Mouse (Mus musculus): ENCODE measurements around the gene Rbbp9.
"Not testable (repeated sequence)": the region's sequence is repeated elsewhere in the genome, so short reads cannot be mapped to it uniquely, and the experiment has no call there.

The Rbbp9 gene

DNA sequence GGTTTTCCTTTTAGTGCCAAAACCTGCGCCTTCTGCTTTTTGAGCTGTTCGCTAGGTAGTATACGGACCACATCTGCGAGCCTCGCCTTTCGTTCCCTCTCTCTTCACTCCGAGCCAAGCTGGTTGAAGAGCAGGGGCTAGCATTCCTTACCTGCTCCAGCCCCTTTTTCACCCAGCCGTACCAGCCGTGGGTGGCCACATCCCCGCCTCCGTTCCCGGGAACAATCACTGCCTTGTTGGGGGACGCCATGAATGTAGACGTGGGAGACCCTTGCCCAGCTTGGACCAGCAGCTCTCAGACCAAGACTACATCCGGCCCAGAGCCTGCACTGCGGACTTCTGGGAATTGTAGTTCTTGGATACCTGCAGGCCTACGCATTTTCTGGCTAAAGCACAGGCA, at the start of gene Rbbp9:
Gene Rbbp9, minus strand, starts transcription at position 341 of the 400 bp plus-strand sequence.
- CTCF ChIA-PET: no interaction called here

- CTCF ChIA-PET: interaction anchor here (0.6 kb wide), 1 partner anchor 148 kb away, joined by 3 read pairs; no protein-coding TSS in a partner anchor
Measured at GRCm38 (mm10) chr2:144599831-144600687, 49.4 kb upstream of the Rbbp9 start, which contains the start of gene Dtd1. Dtd1 (plus strand) TSS chr2:144599897.

DNA sequence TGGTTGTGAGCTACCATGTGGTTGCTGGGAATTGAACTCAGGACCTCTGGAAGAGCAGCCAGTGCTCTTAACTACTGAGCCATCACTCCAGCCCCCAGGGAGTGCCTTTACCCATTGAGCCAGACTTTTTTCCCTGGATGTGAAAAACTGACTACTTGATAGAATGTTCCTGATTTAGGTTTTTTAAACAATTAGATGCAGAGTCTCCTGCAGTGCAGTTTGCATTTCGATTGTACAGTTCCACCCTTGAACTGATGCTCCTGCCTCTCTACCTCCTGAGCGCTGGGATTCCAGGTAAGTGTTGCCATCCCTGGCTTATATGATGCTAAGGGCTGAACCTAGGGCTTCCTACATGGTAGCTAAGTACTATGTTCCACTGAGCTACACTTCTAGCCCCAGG, 47.3 kb upstream of the Rbbp9 start:
- CTCF ChIA-PET: no interaction called here

DNA sequence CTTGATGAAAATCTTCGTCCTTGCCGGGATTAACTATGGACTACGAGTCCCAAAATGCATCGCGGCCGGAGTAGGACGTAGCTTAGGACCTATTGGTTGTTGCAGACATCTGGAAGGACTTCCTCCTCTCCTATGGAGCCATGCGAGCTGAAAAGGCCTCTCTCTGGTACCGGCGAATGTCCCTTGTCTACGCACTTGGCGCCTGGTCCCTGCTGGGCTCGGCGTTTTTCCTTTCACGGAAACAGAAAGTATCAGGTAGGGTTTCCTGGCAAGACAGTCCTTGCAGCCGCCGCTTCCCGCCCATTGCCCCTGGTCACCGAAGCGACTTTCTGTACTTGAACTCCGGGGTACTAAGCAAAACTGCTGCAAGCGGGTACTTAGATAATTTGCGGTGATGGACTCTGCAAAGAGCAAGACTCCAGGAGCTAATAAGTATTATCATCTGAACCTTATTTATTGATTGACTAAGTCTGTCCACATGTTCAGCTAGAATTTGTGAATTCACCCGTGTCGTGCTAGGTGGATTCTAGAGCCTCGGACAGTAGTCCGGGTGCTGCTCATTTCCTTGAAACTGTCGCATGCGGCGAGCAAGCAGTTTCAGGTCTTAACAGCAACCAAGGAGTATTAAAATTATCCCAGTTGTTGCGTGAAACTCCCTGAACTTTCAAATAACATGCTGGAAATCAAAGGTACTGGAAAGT, 43.4 kb upstream of the Rbbp9 start, which contains the start of gene Smim26:
Gene Smim26, plus strand, starts transcription at position 104 of the 701 bp plus-strand sequence.
- CTCF ChIA-PET: no interaction called here

DNA sequence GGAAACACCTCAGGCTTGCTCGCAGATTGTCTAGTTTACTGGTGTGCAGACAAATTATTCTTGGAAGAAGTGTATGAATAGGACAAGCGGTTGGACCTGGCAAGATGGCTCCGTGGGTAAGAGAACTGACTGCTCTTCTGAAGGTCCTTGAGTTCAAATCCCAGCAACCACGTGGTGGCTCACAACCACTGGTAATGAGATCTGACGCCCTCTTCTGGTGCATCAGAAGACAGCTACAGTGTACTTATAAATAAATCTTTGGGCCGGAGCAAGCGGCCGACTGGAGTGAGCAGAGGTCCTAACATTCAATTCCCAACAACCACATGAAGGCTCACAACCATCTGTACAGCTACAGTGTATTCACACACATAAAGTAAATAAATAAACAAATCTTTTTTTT, 42.4 kb upstream of the Rbbp9 start:
- CTCF ChIA-PET: not testable (repeated sequence)

GRCm38 (mm10) chr2:144588723-144589122, 38.1 kb upstream of the Rbbp9 start:
- CTCF ChIA-PET: no interaction called here

- CTCF ChIA-PET: interaction anchor here (0.5 kb wide), 1 partner anchor 22 kb away, joined by 4 read pairs; no protein-coding TSS in a partner anchor
Measured at GRCm38 (mm10) chr2:144555820-144556552, 5.3 kb upstream of the Rbbp9 start, which contains the start of gene Sec23b. Sec23b (plus strand) TSS chr2:144556229.

GRCm38 (mm10) chr2:144555286-144555819, 4.7 kb upstream of the Rbbp9 start:
- CTCF ChIA-PET: no interaction called here

DNA sequence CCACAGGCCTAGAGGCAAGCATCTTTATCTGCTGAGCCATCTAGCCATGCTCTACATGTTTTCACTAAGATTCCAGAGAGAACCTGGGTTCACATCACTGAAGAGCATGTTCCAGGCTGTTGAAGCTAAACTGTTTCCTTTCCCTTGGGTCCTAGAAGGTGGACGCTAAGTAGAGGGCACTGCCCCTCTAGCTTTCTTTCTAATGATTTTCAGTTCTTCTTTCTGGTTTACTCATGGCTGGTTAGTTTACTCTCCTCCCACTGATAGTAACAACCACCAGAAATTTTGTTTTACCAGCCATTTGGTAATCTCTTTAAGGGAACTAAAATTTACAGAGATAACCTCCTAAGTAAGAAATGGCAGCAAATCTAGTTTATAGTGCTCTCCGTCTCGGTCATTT, 3.2 kb upstream of the Rbbp9 start:
- CTCF ChIA-PET: no interaction called here

- CTCF ChIA-PET: no interaction called here
Measured at GRCm38 (mm10) chr2:144547559-144547958, 3.1 kb downstream of the Rbbp9 start.

DNA sequence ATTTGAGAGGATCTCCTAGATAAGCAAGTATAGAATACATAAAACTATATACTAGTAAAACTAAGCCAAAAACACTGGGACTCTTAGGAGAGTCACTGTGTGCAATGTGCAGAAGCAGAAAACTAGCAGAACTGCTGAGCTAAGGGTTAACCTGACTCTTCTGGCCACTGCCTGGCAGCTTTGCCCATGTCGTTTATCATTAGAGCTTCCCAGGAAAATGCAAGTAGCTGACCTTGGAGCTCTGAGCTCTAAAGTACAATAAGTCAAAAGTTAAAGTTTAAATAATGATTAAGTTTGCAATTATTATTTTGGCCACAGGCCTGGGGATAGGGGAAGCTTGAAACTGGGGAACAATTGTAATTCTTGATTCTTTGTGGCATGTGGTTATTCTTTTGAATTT, 5.2 kb downstream of the Rbbp9 start:
- CTCF ChIA-PET: no interaction called here

- CTCF ChIA-PET: no interaction called here
Measured at GRCm38 (mm10) chr2:144545061-144545460, 5.6 kb downstream of the Rbbp9 start.

GRCm38 (mm10) chr2:144544630-144545029, 6.0 kb downstream of the Rbbp9 start:
- CTCF ChIA-PET: no interaction called here

DNA sequence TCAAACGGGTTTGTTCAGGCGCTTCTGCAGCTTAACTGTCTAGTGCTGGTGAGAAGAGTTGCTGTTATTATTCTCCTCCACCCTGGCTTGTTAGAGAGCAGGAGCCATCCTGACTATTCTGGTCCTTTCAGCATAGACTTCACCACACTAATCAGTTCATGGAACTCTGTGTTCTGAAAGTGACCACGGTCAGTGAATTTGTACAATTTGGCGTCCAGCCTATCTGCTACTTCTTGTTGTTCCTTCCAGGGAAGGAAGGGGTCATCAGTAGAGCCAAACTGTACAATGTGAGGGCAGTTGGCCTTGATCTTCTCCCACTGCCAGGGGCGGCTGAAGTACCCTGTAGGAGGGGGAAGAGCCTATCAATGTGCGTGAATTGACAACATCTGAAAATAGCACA, 7.0 kb downstream of the Rbbp9 start:
- CTCF ChIA-PET: no interaction called here

DNA sequence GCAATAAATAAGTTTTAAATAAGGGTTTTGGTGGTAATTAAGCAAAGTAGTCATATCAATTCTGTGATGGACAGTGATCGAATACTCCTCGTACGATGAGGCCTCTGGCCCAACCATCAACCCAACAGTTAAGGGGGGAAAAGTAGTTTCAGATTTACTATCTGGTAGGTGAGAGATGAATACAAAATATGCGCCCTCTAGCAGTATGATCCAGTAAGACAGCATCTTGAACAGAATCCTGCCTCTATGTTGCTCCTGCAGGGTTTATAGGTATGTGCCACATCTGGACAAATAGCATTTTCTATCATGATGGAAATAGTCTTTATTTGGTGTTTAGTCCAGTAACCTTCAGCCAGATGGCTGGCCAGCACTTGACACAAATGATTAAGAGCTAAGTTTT, 9.4 kb downstream of the Rbbp9 start:
- CTCF ChIA-PET: no interaction called here

- CTCF ChIA-PET: no interaction called here
Measured at GRCm38 (mm10) chr2:144537123-144537522, 13.5 kb downstream of the Rbbp9 start.

GRCm38 (mm10) chr2:144527821-144528174, 22.9 kb downstream of the Rbbp9 start:
- CTCF ChIA-PET: no interaction called here

GRCm38 (mm10) chr2:144526981-144527820, 23.5 kb downstream of the Rbbp9 start, which contains the start of the genes Dzank1 and Polr3f:
Dzank1 (minus strand) TSS chr2:144527414.
Polr3f (plus strand) TSS chr2:144527718.
- CTCF ChIA-PET: interaction anchor here (0.5 kb wide), 1 partner anchor 260 kb away, joined by 7 read pairs; no protein-coding TSS in a partner anchor

GRCm38 (mm10) chr2:144525856-144526255, 24.8 kb downstream of the Rbbp9 start:
- CTCF ChIA-PET: no interaction called here

DNA sequence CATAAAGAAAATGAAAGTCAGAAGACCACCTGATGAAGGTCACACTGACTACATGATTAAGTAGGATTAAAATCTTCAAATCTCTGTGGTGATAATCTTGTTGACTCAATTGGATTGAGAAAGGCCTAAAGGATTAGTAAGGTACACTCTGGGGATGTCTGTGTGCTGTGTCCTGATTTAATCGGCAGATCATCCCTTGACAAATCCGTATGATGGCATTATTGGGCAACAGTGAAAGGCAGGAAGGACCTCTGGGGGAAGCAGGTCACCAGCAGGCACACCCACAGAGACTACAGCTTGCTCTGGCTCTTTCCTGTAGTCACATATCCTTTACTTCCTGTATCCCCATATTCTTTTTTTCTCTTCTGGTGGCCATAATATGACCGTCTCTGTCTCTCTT, 30.9 kb downstream of the Rbbp9 start:
- CTCF ChIA-PET: no interaction called here

DNA sequence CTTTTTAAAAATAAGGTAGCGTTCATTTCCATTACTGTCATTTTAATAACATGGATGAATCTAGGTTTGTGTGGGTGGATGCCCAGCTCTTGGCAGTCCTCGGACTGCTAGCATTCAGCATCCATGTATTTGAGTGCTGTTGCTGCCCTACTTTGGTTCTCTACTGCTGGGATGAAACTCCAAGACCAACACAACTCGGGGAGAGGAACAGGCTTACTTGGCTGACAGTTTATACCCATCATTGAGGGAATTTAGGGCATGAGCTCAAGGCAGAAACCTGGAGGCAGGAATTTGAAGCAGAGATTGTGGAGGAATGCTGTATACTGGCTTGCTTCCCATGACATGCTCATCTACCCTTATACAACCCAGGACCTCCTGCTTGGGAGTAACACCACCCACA, 36.0 kb downstream of the Rbbp9 start:
- CTCF ChIA-PET: no interaction called here

All from spleen, embryonic (tissue).